Mouse (Mus musculus) CD8-positive naive resting alpha-beta T cell, adult 2 months (primary cell): Measurements from ENCODE around the gene Cryl1.
A peak's percentile ranks its signal among the peaks of the same experiment; 100 is the strongest.

ENCODE experiments used
- DNase-seq, 2 experiments: peaks; one replicate each; pipeline ENCODE4 v3.0.0; 2022; ENCODE audit warnings: low read depth in 2 of 2, low spot score in 2 of 2

Gene Cryl1

DNA sequence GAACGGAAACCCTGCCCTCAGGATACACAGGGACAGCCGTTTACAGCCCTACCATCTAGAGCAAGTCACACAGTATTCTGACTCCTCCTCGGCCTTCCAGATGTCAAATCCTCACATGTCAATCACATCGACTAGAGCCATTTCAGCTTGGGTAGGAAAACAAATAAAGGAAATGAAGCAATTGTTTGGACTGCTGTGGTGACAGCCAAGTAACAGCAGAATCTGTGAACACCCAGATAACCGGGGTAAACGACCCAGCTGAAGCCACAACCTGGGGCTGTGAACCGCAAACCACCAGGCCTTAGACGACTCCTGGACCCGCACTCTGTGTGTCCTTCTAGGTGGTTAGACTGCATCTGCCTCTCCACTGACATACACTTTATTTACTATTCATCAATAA lies 23.1 kb downstream of the Cryl1 start:
- DNase-seq: no peak

DNA sequence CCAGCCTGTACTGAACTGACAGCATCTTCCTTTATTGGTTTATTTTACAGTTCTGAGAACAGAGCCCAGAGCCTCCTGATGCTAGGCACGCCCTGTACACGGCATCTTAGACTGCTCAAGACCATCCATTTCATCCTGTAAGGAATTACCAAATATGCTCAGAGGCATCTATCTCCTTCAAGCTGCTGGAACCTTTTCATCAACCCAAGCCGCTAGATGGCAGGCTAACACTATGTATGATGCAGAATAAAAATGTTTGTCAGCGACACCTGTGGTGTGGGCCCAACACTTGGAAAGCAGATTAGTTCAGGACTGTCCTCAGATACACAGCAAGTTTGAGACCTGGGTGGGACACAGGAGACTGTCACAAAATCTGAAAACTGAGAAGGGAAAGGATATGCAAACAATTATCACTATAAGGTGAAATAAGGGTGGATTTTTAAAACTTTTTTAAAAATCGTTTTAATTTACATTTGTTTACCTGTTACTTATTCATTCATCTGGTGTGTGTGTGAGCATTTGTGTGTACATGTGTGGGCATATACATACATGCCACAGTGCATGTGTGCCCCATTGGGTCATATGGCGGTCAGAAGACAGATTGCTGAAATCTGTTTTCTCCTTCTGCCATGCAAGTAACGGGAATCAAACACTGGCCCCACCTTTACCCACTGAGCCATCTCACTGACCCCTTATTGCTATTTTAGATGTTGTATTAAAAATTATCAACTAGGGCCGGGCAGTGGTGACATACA lies 25.8 kb downstream of the Cryl1 start:
- DNase-seq: peak; percentile 57 to 70

DNA sequence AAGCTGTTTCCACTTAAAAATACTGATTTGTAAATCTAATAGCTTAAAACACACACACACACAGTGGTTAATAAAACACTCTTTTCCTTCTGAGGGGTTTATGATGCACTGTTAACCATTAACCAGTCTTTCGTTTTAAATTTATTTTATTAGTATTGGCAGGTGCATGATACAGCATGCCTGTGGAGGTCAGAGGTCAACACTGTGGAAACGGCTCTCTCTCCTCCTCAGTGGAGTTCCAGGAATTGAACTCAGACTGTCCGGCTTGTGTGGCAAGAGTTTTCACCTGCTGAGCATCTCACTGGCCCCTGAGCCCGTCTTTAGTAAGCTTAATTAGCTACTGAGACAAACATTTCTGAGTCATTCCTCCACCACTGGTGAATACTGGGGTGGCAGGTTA lies 31.0 kb downstream of the Cryl1 start:
- no peak for DNase-seq

DNA sequence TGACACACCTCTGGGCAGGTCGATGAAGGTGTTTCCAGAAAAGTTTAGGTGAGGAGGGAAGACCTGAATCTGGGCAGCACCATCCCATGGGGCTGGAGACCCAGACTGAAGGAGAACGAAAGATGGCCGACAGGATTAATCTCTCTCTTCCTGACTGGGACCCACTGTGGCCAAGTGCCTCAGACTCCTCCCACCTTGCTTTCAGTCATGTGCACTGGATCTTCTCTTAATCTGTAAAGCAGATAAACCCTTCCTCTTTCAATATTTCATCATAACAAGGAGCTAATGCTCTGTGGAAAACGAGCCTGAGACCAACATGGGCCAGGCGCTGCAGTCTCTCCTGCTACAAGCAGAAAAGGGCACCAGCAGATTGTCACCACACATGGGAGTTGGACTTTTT lies 31.6 kb downstream of the Cryl1 start:
- DNase-seq: no peak

DNA sequence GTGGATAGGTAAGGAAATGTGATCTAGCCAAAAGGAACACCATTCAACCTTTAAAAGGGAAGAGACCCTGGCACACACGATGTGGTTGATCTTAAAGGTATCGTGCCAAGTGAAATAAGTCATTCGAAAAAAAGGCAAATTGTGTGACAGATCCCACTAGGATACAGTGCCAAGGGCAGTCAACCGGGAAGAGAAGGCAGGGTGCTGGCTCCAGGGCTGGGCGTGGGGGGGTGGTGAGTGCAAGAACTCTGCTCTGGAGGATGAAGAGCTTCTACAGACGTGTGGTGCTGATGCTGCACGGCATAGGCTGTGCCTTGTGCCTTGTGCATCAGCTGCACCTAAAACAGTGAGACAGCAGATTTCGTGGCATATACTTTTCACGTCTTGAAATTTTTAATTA lies 33.0 kb downstream of the Cryl1 start:
- DNase-seq: no peak

DNA sequence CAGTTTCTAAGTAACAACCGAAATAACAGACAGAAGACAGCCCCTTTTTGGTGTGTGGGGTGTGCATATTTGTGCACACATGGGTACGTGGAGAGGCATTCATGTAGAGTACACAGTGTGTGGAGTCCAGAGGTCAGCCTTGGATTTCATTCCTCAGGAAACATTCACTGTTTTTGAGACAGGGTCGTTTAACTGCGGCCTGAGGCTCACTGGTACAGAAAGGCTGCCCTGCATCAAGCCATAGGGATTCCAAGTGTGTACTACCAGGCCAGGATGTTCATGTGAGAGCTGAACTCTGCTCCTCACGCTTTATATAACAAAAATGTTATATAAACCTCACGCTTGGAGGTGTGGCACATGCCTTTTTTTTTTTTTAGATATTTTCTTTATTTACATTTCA lies 34.5 kb downstream of the Cryl1 start:
- no peak for DNase-seq

DNA sequence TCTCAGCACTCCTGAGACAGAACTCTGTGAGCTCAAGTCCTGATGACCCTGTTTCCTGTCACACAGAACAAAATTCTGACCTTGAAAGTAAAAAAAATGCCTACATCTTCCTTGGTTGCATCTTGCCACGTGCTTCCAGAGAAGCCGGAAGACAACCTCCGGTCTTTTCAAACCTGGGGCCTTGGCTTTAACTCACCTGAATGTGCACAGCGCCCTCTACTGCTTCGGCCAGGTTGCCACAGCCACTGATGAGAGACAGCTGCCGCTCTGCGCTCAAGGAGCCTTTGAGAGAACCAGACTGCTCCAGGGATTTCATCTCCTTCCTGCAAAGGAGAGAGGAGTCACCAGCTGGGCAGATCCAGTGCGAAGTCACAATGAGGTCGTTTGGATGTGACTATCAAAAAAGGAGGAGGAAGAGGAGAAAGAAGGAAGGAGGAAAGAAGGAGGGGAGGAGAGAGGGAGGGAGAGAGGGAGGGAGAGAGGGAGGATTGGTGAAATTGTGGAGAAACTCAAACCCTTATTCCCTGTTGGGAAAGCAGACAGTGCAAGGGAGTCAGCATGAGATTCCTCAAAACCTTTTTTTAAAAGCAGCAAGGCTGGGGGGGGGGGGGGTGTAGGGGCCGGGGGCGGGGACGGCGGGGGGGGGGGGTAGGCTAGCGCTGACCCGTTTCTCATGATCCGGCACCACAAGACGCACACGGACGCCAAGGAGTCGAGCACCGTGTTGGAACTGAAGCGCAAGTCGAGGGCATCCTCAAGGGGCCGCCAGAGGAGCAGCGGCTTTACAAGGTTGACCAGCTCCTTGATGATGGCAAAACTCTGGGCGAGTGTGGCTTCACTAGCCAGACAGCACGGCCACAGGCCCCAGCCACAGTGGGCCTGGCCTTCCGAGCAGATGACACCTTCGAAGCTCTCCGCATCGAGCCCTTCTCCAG lies 35.3 kb downstream of the Cryl1 start:
- DNase-seq: peak; percentile 34 to 49

DNA sequence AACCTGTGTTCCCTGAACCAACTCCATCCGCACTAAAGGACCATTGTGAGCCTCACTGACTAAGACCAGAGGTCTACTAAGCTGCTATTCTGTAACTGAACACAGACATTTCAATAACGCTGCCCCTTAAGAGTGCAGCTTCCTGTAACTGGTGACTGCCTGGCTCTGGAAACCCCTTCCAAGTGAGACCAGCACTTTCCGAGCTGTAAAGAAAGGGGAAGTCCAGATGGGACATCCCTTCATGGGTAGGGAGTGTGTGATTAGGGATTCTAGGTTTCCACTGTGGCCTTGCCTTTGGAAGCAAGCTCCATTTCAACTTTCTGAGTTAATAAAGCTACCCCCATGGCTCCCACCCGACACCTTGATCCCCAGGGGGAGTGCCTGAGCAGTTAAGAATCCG lies 41.3 kb downstream of the Cryl1 start:
- DNase-seq: no peak

DNA sequence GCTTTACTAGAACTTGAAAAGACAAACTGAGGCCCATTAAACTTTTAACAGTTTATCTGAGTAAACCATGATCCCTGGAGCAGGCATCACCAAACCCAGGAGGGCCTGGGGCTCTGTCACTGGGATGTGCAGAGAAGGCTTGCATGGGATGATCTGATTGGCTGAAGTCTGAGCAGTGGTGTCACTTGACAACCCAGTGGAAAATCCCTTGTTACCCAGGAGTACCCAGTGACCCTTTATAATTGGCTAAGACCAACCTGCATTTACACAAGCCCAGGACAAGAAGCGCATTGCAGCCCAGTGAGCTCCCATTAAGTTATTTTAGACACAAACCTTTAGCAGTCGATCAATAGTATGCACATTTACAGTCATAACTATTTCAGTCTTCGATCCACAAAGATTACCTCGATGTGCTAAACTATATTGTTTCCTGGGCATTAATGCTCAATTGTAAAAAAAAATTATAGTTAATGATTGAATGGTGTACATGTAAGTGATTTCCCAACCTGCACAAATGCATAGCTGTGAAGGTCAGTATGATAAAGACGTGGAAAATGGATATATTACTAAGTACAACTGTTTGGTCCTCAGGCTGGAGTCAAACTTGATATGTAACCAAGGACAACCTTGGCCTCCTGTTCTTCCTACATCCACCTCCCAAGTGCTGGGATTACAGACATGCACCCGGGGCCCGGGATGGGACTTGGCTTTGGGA lies 46.7 kb downstream of the Cryl1 start:
- no peak for DNase-seq

DNA sequence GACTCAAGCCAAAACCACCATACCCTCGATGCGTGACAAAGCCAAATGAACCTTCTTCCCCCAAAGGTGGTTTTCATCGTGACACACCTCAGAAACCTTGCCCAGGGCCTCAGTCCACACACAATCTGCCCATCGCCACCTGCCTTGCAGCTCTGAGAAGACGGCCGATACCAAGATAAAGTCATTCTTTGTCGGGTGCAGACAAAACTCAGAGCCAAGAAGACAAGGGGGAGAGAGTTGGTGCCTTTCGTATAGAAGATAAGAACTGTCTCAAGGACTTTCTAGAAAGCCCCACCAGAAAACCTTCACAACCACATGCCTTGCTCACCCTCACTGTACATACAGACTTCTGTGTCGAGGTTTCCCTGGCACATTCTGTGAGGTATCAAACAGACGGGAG lies 48.4 kb downstream of the Cryl1 start:
- DNase-seq: no peak

DNA sequence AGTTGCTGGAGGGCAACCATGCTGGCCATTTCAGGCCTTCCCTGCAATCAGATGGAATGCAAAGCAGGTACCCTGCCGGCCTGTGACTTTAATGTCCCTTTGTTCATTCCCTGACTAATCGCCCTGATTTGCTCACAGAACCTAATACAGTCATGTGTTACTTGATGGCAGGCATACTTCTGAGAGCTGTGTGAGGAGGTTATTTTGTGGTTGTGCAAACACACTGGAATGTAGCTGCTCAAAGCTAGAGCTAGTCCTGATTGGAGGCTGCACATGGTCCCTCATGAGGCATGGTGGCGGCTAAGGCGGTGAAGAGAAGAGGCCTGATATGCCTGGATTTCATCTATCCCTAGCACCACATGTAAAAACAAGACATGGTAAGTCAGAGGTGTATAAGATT lies 50.2 kb downstream of the Cryl1 start:
- DNase-seq: no peak

DNA sequence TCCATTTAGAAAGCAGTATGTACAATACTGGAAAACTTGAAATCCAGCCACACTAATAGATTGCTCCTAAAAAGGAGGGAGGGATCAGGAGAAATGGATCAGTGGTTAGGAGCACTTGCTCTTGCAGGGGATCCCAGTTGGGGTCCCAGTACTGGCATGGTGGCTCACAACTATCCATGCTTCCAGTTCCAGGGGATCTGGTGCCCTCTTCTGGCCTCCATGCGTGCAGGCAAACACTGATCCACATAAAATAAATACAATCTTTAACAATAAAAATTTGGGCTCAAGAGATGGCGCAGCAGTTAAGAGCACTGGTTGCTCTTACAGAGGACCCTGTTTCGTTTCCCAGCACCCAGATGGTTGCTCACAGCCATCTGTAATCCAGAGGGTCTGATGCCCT lies 52.2 kb downstream of the Cryl1 start:
- DNase-seq: no peak

DNA sequence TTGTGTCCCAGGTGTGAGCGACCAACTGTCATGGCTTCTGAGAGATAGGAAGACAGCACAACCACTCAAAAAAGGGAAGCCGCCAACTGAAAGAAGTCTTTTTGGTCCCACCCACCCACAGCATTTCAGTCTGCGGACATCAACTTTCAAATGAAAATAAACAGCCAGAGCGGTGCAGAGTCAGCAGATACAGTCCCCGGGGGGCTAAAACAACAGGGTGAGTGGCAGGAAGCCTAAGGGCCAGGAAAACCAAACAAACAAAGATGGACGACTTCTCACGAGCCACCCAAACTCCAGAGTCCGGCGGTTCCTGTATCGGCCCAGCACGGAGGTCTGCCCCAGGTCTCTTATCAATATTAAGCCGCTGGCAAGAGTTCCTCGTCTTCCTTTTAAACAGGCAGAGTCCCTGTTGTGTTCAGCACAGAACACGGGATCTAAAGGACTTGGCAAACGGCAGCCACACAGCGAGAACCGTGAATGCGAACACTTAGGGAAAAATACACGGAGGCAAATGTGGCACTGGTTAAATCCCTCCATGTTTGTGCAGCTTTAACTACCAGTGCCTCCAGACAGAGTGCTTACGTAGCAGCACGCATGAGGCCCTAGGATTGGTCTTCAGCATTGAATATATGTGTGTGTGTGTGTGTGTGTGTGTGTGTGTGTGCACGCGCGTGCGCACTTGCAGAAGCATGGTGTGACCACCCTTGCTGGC lies 53.4 kb downstream of the Cryl1 start:
- no peak for DNase-seq

DNA sequence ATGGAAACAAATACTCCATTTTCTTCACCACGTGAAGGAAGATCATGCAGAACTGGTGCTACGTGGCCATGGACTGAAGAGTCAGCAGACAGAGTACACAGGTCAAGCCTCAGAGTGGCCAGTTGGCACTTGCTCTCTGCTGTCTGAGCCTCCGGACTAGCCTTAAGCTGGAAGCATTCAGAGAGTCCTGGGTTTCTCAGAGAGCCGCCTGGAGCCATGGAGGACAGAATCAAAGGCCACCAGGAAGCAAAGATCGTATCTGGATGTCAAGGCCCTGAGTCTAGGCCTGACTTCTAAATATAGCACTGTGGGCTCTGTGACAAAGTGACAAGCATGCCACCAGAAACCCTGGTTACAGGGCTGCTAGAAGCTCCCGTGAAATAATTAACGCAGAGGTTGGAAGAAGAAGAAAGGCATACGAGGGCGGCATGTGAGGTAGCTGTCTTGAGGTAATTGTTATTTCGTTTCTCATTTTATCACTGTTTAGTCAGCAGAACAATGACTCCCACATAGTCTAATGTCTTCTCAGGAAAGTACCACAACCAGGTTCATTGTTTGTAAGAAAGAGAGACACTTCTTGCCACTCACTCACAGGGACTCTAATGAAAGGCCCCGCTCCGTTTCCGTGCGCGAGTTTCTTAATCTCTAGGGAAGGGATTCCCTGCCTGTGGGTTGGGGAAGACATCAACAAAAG lies 55.1 kb downstream of the Cryl1 start:
- no peak for DNase-seq

DNA sequence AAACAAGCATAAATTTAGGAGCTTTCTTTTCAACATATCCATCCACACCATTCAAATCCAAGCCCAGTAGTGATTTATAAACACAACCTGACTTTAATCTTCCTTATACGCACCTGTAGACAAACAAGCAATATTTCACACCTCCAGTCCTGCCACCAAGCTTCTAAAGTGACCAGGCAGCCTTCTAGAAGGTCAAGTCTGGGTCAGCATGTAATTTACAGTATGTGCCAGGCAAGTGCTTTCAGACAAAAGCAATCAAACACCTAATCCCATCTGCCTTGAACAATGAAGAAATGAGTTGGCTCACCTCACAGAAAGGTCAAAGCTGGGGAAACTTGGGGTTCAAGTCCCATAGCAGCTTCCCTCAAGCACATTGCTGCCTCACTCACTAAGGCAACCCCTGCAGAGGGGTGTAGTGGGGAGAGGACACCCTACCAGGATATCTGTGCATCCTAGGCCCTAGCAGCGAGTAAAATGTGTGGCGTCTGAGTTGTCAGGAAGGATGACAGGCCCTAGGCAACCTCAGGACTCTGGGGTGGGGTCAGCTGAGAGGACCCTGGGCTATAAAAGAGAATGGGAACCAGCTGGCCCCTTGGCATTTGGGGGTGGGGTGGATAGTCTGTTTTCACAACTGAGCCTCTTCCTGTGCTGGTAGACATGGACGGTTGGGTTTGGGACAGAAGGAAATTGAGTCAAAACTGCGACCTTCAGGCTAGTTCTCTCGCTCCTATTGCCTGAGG lies 55.8 kb downstream of the Cryl1 start:
- DNase-seq: no peak

DNA sequence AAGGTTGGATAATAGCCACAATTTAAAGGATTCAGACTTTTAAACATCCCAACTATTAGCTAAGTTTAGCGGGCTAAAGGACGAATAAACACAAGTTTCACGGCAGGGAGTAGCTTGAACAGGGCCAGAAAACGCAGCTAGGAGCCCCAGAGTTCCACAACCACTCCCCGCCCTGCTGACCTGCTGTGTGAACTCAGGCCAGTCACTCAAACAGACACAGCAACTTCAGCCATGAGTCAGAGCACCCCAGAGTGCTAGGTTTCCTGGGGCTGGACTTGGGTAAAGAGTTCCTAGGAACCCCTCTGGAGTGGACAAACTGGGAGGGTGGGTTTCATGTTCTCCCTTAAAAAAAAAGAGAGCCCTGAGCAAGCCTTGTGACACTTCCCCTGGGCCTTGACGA lies 59.7 kb downstream of the Cryl1 start:
- no peak for DNase-seq

DNA sequence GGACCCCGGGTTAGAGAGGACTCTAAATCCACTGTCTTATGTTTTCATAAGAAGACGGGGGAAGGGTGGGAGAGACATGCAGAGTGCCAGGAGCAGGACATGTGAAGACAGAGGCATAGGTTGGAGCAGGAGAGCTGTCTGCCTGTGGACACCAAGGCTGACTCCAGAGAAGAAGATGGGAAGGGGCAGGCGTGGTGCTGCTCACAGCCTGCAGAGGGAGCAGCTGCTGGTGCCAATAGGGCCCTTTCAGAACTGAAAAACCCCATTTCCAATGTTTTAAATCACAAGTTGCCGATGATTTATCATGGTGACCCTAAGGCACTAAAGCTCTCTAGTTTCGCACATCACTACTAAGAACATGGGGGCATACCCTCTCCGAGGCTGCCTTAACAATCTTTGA lies 63.5 kb downstream of the Cryl1 start:
- no peak for DNase-seq

DNA sequence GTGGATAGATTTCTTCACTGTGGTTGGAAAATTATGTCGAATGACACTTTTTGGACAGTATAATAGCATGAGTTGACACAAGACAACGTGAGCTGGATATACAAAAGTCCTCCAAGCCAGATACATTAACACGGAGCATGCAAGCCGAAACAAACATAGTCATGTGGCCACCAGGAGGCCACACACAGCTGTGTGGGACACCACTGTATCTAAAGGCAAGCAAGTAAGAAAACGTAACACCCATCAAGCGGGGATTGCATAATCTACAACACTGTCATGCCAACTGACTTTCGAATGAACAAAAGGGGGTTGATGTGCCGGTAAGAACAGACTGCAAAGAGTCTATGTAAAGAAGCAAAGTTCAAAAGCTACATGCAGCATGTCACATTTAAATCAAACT lies 65.8 kb downstream of the Cryl1 start:
- DNase-seq: no peak

DNA sequence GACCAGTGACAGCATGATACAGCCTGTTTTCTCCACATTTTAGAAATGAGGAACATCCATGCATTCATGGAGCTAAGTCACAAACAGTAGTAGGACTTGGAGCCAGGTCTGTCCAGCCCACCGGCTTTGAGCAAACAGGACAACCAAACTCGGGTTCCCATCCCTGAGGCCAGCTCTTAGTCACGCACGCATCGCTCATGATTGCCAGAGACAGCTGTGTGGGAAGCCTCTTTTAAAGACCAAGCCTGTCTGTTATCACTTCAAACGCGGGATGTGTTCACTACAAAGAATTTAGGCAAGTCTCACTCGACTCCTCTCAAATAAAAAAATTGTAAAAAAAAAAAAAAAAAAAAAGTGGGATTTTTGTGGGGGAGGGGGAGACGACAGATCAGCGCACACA lies 67.2 kb downstream of the Cryl1 start:
- no peak for DNase-seq

DNA sequence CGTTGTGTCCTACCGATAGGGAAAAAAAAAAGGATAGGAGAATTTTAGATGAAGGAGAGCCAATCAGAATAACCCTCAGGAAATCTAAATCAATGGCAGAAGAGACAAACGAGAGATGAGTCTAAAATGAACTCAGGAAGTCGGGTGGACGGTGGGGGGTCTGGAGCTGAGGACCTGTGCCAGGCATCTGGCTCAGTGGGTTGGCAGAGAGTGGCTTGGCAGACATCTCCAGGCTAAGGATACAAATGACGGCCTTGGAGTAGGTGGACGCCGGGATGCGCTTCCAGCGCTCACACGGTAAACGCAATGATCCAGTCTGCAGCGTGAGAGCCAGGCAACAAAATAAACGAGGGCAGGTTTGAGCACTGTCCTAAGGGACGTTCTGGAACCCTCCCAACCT lies 68.7 kb downstream of the Cryl1 start:
- no peak for DNase-seq
